Mouse (Mus musculus): ENCODE results near the gene Olfr481. TPM values are rescaled to one million over a fixed set of nuclear protein-coding genes. Genes with fewer than 3 reads are reported as not detected.

Gene Olfr481
- polyA plus RNA-seq, 1 experiment = not detected

GRCm38 (mm10) chr7:108121416-108121815, 41.8 kb downstream of the Olfr481 start:
- 53% methylated on average over 1 of the region's 1 CpGs for WGBS
- Histone ChIP-seq H3K4me1 (ENCODE audit: control insufficient read depth, insufficient read depth, insufficient read length) (no peaks in the 10 kb centered on the region), H3K36me3 (ENCODE audit: control insufficient read depth, insufficient read depth, low read length) (no peaks in the 10 kb centered on the region), H3K4me3 (ENCODE audit: extremely low read depth, insufficient read depth, insufficient read length) (no peak overlapping the region), H3K27ac (ENCODE audit: insufficient read depth, low read length) (no peak overlapping the region), H3K27me3 (ENCODE audit: control insufficient read depth, insufficient read depth, low read length) (no peaks in the 10 kb centered on the region)
- TF ChIP-seq POLR2A (IDR thresholded peaks at IDR 0.05; ENCODE audit: low read depth, low read length) (no peak), CTCF (IDR thresholded peaks at IDR 0.05; ENCODE audit: extremely low read depth, insufficient read depth, insufficient read length, insufficient replicate concordance) (no peak)
- no peak for DNase-seq (ENCODE audit: low read depth in 1 of 2, low spot score in 2 of 2)

- no peaks in the 10 kb centered on the region for H3K27me3 ChIP-seq (ENCODE audit: control insufficient read depth, insufficient read depth, low read length)
- H3K4me3 ChIP-seq (ENCODE audit: extremely low read depth, insufficient read depth, insufficient read length) = no peak within 1 kb of the TSS
- H3K36me3 ChIP-seq (ENCODE audit: control insufficient read depth, insufficient read depth, low read length) = no peaks in the 10 kb centered on the region
- H3K4me1 ChIP-seq (ENCODE audit: control insufficient read depth, insufficient read depth, insufficient read length) = no peaks in the 10 kb centered on the region
- TF ChIP-seq POLR2A (IDR thresholded peaks at IDR 0.05; ENCODE audit: low read depth, low read length) = no peak
- DNase-seq (ENCODE audit: low read depth in 1 of 2, low spot score in 2 of 2) = no peak
- no peak within 1 kb of the TSS for H3K27ac ChIP-seq (ENCODE audit: insufficient read depth, low read length)
These were observed 47.7 kb downstream of the Olfr481 start, which contains the start of gene Olfr484 for GRCm38 (mm10) chr7:108127349-108127748. Gene Olfr484 (minus strand): TSS chr7:108127449.

Other genes with a start within 250 kb of the Olfr481 start
- not detected in 2 replicates for gene Olfr470, start 232.4 kb upstream of the Olfr481 start, polyA plus RNA-seq (2012; rRNA removed)
- not detected in 2 replicates for gene Olfr472, start 182.0 kb upstream of the Olfr481 start, polyA plus RNA-seq (2012; rRNA removed)
- gene Olfr473, start 149.4 kb upstream of the Olfr481 start, polyA plus RNA-seq (2012; rRNA removed) = not detected in 2 replicates
- not detected in 2 replicates for gene Olfr474, start 125.2 kb upstream of the Olfr481 start, polyA plus RNA-seq (2012; rRNA removed)
- gene Olfr476, start 115.1 kb upstream of the Olfr481 start, polyA plus RNA-seq (2012; rRNA removed) = not detected in 2 replicates
- not detected in 2 replicates for gene Olfr477, start 93.2 kb upstream of the Olfr481 start, polyA plus RNA-seq (2012; rRNA removed)
- gene Olfr478, start 45.9 kb upstream of the Olfr481 start, polyA plus RNA-seq (2012; rRNA removed) = not detected in 2 replicates
- not detected in 2 replicates for gene Olfr479, start 29.2 kb upstream of the Olfr481 start, polyA plus RNA-seq (2012; rRNA removed)
- gene Olfr480, start 12.5 kb upstream of the Olfr481 start, polyA plus RNA-seq (2012; rRNA removed) = not detected in 2 replicates
- not detected in 2 replicates for gene Olfr482, start 17.7 kb downstream of the Olfr481 start, polyA plus RNA-seq (2012; rRNA removed)
- gene Olfr483, start 21.0 kb downstream of the Olfr481 start, polyA plus RNA-seq (2012; rRNA removed) = not detected in 2 replicates
- not detected in 2 replicates for gene Olfr484, start 47.6 kb downstream of the Olfr481 start, polyA plus RNA-seq (2012; rRNA removed)
- not detected in 2 replicates for gene Olfr485, start 80.0 kb downstream of the Olfr481 start, polyA plus RNA-seq (2012; rRNA removed)
- gene Olfr486, start 92.9 kb downstream of the Olfr481 start, polyA plus RNA-seq (2012; rRNA removed) = not detected in 2 replicates
- gene Olfr487, start 134.8 kb downstream of the Olfr481 start, polyA plus RNA-seq (2012; rRNA removed) = not detected in 2 replicates
- gene Olfr488, start 178.5 kb downstream of the Olfr481 start, polyA plus RNA-seq (2012; rRNA removed) = not detected in 2 replicates
- gene Olfr490, start 209.1 kb downstream of the Olfr481 start, polyA plus RNA-seq (2012; rRNA removed) = not detected in 2 replicates
- gene Olfr491, start 233.6 kb downstream of the Olfr481 start, polyA plus RNA-seq (2012; rRNA removed) = not detected in 2 replicates
- gene Olfr492, start 243.8 kb downstream of the Olfr481 start, polyA plus RNA-seq (2012; rRNA removed) = not detected in 2 replicates